Mouse (Mus musculus): ENCODE results near the gene Dhx30.

- TF ChIP-seq CTCF (IDR thresholded peaks at IDR 0.05; ENCODE audit: insufficient read depth, low read depth, low read length) = no peak
- TF ChIP-seq POLR2A (IDR thresholded peaks at IDR 0.05; ENCODE audit: insufficient read depth, low read depth, low read length) = no peak
These were observed 31.0 kb upstream of the Dhx30 start for GRCm38 (mm10) chr9:110148598-110148997.

Measured in olfactory bulb, adult 2 months (tissue).